Mouse (Mus musculus): ENCODE data around the gene Tsks. TPM values are rescaled to one million over a fixed set of nuclear protein-coding genes. Genes with fewer than 3 reads are reported as not detected.

Tsks gene
- 0.33 TPM for total RNA-seq (2023)

DNA sequence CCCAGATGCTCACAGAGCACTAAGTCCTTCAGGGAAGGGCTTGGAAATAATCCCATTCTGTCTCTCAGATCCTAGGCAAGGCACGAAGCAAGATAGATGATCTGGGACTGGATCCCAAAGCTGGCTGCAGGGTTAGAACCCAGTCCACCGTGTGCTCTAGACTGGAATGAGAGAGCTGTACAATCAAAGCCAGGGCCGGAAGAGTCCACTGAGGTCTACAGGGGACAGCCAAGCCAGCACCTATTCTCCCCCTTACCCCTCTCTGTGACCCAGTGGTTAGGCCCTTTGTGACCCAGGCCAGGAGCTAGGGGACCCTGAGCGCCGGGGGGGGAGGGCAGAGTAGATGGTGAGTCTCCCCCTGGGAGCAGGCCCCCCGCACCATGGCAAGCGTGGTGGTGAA is at the start of gene Tsks:
Gene Tsks (plus strand): TSS at position 301 of the 400 bp plus-strand sequence.

DNA sequence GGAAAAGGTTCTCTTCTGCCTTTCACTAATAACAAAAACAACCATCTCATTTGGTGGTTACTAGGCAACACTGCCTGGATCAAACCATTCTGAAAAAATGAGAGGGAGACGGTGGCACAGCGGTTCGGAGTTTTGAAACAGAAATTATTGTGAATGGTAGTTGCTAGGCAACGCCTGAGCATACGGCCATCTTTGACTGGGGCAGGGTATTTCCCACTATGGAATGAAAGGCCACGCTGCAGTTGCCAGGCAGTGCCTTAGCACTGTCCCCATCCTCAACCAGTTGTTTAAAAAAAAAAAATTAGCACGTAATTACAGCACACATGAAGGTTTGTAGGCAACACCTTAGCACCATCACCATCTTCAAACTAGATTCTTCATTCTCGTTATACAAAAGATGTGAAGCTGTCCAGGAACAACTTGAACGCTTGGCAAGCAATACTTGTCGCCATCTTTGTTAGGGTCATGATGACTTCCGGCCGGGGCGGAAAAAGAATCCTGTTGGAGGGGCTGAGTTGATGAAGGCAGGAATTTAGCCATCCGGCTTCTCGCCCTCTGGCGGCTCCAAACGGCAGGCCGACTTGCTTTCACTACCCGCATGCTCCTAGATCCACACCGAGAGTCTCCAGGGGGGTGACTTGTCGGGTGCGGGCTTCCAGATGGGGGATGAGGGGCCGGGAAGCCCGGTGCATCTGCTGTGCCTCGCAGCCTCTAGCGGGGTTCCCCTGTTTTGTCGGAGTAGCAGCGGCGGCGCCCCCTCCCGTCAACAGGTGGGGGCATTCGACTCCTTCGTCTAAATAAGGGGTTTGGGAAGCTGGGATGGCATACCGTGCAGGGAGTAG is 47.2 kb upstream of the Tsks start, which contains the start of gene Fuz:
Gene Fuz (plus strand): TSS at position 487 of the 842 bp plus-strand sequence.

DNA sequence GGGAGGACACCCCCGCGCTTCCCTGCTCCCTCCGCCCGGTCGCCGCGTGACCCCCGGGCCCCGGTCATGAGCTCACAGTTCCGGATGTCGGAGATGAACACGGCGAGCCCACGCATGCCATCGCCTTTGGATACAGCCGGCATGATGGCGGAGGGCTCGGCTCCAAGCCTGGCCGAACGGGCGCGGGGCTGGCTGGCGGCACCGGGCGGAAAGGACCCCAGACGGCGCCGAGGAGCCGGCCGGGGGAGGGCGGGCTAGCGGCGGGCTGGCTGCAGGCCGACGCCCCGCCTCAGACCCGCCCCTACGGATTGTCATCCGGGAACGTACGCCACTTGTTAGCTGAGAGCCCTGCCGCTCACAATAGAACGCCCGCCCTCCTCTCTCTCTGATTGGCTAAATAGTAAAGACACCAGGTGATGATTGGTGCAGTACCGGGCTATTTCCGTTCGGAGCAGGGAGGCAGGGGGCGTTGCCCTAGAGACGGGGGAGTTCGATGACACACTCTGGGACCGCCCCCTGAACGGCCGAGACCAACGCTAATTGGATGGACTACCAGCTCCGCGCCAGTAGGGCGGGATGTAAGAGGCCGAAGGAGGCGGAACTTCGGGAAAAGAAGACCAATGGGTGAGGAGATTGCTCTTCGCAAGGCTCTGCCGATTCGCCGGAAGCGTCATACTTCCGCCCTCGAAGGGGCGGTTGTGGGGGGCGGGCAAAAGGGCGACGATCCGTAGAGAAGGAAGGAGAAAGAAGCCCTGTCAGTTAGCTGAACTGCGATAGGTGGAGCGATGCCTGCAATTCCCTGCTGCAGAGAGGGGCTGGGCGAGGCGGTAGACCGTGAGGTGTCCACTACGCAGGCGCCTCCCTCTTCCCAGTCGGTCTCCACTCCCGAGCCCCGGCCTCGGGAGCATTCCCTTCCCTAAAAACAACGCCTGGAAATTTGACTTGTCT is 13.5 kb upstream of the Tsks start, which contains the start of gene Ap2a1:
Gene Ap2a1 (minus strand): TSS at position 293 of the 948 bp plus-strand sequence.

DNA sequence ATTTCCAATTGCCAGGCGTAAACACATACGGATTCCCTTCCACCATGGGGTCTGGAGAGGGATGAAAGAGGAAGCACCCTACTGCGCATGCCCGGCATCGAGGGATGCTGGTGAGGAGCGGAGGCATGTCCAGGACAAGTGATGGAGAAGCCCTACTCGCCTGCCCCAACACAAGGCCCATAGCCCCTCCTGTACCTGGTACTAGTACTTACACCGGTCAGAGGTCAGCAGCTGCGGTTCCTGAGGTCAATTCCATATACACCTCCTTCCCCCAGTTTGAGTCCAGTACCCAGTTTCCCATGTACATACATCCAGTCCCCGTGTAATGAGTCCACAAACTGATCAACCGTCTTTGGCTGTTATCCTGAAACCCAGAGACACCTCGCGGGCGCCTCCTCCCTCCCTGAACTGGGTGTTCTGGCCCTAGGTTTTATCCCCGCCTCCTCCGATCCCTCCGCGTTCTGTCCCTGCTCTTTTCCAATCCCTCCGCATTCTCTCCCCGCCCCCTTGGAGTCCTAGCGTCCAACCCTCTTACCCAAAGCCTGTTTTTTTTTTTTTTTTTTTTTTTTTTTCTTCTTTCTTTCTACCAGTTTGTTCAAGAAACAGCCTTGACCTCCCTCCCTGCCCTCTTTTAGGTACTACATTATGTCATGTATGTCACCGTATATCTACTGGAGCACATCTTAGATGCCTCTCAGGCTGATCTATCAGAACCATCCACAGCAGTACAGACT is 31.5 kb downstream of the Tsks start, which contains the start of gene Cpt1c:
Gene Cpt1c (minus strand): TSS at position 469 of the 734 bp plus-strand sequence.

DNA sequence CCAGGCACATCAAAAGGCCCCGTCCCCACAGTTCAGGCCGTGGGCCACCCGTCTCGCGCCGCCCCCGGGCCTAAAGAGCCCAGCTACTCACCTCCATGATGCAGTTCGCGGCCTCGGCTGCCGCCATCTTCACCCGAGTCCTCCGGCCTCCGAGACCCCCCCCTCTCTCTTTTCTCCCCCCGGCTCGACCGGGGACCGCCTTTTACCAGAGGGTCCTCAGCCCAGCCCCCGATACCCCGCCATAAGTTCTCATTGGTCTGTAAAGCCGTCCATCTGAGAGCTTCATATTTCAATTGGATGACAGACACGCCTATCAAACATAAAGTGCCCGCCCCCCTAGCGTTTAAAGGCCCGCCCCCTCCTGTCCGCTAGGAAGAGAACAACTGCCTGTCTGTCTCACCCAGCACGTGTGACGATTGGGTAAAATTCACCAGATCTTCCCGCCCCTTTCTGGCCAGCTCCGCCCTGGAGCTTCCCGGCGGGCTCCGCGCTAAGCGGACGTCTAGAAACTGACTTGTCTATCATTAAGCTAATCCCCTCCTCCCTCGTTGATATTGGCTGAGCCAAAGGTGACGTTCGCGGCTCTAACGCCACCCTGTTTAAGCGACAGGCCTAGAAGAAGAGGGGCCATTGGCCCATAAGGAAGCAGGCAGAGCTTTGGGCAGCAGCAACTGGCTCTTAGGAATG is 43.3 kb downstream of the Tsks start, which contains the start of gene Prmt1:
Gene Prmt1 (minus strand): TSS at position 377 of the 687 bp plus-strand sequence.

DNA sequence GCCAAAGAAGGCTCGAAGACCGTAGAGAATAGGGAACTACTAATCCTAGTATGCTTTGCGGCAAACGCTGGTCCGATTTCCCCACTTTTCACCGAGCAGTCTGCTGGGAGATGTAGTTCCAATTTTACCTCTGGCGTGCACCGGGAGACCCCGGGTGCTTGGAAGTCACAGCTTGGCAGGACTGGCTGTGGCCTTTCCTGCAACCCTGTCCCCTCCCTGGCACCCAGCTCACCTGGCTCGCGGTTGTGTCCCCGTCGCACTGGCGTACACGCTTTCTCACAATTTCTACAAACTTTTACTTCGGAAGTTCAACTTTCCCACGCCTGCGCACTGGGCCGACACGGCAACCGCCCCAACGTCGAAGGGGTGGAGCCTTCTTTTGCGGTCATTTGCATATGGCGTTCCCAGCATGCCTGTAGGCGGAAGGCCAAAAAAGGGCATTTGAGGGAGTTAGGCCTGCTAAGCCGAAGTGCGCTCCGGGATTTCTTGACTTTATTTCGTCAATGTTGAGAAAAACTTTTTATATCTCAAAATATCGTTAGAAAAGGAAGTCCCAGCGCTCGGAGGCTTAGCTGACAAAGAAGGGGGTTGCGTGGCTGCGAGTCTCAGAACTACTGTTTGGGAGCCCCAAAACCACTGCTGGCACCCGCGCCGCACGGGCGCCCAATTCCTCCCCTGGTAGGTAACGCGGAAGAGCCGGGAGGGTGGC is 54.4 kb downstream of the Tsks start, which contains the start of gene Irf3:
Gene Irf3 (plus strand): TSS at position 418 of the 709 bp plus-strand sequence.

DNA sequence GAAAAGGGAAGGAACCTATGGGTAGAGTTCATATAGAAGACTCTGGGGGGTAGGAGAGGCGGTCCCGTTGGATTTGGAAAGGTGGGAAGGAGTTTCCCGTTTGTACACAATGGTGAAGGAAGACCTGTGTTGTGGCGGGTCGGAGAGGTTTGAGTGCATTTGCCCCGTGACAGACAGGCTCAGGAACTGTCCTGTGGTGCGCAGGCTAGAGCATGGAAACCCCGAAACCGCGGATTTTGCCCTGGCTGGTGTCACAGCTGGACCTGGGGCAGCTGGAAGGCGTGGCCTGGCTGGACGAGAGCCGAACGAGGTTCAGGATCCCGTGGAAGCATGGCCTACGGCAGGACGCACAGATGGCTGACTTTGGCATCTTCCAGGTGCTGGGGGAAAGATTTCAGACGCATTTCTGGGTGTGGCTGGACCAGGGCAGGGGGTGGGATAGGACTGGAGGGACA is 55.5 kb downstream of the Tsks start, which contains the start of gene Bcl2l12:
Gene Bcl2l12 (minus strand): TSS at position 212 of the 455 bp plus-strand sequence.

Other genes starting within 250 kb of the Tsks start
- not detected for gene Izumo2, start 234.5 kb upstream of the Tsks start, total RNA-seq (2023)
- gene Vrk3, start 194.8 kb upstream of the Tsks start, total RNA-seq (2023), result 99.4 TPM
- 0.86 TPM for gene Zfp473, start 192.2 kb upstream of the Tsks start, total RNA-seq (2023)
- 42.8 TPM for gene Nup62, start 127.1 kb upstream of the Tsks start, total RNA-seq (2023)
- gene Il4i1, start 126.8 kb upstream of the Tsks start, total RNA-seq (2023), result 3.2 TPM
- gene Atf5, start 126.5 kb upstream of the Tsks start, total RNA-seq (2023), result 7.2 TPM
- 47.9 TPM for gene Akt1s1, start 94.2 kb upstream of the Tsks start, total RNA-seq (2023)
- gene Tbc1d17, start 94.1 kb upstream of the Tsks start, total RNA-seq (2023), result 92.5 TPM
- gene Pnkp, start 86.1 kb upstream of the Tsks start, total RNA-seq (2023), result 62.0 TPM
- gene Ptov1, start 73.4 kb upstream of the Tsks start, total RNA-seq (2023), result 27.8 TPM
- gene Med25, start 50.5 kb upstream of the Tsks start, total RNA-seq (2023), result 77.4 TPM
- gene Fuz, start 47.1 kb upstream of the Tsks start, total RNA-seq (2023), result 17.6 TPM
- gene Ap2a1, start 13.7 kb upstream of the Tsks start, total RNA-seq (2023), result 71.8 TPM
- gene Cpt1c, start 31.6 kb downstream of the Tsks start, total RNA-seq (2023), result 0.18 TPM
- 153 TPM for gene Prmt1, start 43.4 kb downstream of the Tsks start, total RNA-seq (2023)
- gene Irf3, start 54.4 kb downstream of the Tsks start, total RNA-seq (2023), result 157 TPM
- 19.6 TPM for gene Bcl2l12, start 55.5 kb downstream of the Tsks start, total RNA-seq (2023)
- 83.6 TPM for gene Scaf1, start 73.2 kb downstream of the Tsks start, total RNA-seq (2023)
- 10.3 TPM for gene Rras, start 74.8 kb downstream of the Tsks start, total RNA-seq (2023)
- 75.1 TPM for gene Prr12, start 109.7 kb downstream of the Tsks start, total RNA-seq (2023)
- gene Nosip, start 119.2 kb downstream of the Tsks start, total RNA-seq (2023), result 61.3 TPM
- 0.95 TPM for gene Prrg2, start 119.5 kb downstream of the Tsks start, total RNA-seq (2023)
- 6.1 TPM for gene Rcn3, start 149.0 kb downstream of the Tsks start, total RNA-seq (2023)
- 22.7 TPM for gene Fcgrt, start 160.6 kb downstream of the Tsks start, total RNA-seq (2023)
- 3,211 TPM for gene Rps11, start 181.2 kb downstream of the Tsks start, total RNA-seq (2023)
- gene Rpl13a, start 185.6 kb downstream of the Tsks start, total RNA-seq (2023), result 5,433 TPM
- not detected for gene Gm45713, start 193.0 kb downstream of the Tsks start, total RNA-seq (2023)
- gene Flt3l, start 193.2 kb downstream of the Tsks start, total RNA-seq (2023), result 299 TPM
- 38.5 TPM for gene Pih1d1, start 211.1 kb downstream of the Tsks start, total RNA-seq (2023)
- gene Aldh16a1, start 211.4 kb downstream of the Tsks start, total RNA-seq (2023), result 61.5 TPM
- gene Slc17a7, start 220.7 kb downstream of the Tsks start, total RNA-seq (2023), result not detected
- not detected for gene Gfy, start 236.4 kb downstream of the Tsks start, total RNA-seq (2023)
- not detected for gene Pth2, start 237.8 kb downstream of the Tsks start, total RNA-seq (2023)

Measured in CD4-positive naive resting alpha-beta T cell, adult 57 days (primary cell).